Mouse (Mus musculus): Measurements from ENCODE around the gene Tmem95. TPM values are rescaled to one million over a fixed set of nuclear protein-coding genes. Genes with fewer than 3 reads are reported as not detected.
"Not testable (repeated sequence)": the region's sequence is repeated elsewhere in the genome, so short reads cannot be mapped to it uniquely, and the experiment has no call there.

Tmem95 gene
- polyA plus RNA-seq, 1 experiment from 2014 or later = not detected

- Histone ChIP-seq H3K36me3 (ENCODE audit: control insufficient read depth, insufficient read depth, low read length) (no peaks in the 10 kb centered on the region), H3K27ac (replicated peaks; ENCODE audit: low read depth, low read length) (no peak overlapping the region), H3K27me3 (replicated peaks; ENCODE audit: control insufficient read depth, insufficient read depth, low read length) (no peaks in the 10 kb centered on the region), H3K4me3 (ENCODE audit: low read depth, low read length) (no peak overlapping the region), H3K9ac (ENCODE audit: low read depth, low read length) (no peak overlapping the region), H3K9me3 (ENCODE audit: control insufficient read depth, low read length) (no peaks in the 10 kb centered on the region), H3K4me2 (ENCODE audit: low read depth, low read length) (no peak overlapping the region), H3K4me1 (ENCODE audit: control insufficient read depth, insufficient read depth, low read length) (no peaks in the 10 kb centered on the region)
- ATAC-seq (ENCODE audit: low read depth) (no peak), DNase-seq (ENCODE audit: low spot score) (no peak)
- whole genome bisulfite sequencing = 72% methylated on average over 9 of the region's 9 CpGs
Observed at GRCm38 (mm10) chr11:69867335-69867734, 10.5 kb downstream of the Tmem95 start.

DNA sequence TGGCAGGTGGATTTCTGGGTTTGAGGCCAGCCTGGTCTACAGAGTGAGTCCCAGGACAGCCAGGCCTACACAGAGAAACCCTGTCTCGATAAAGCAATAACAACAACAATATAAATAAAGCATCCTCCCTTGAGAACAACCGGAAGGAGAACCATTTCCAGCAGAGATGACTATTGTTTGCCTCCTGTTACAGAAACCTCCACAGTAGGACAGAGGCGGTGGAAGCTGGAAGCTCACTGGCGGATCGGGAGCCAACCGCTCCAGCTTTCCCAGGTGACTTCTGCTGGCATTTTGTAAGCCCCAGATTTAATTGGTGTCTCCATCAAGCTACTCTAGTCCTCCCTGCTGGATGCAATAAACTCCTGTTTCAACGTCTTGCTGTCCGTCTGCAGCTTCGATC, 12.3 kb downstream of the Tmem95 start:
- WGBS = 81% methylated on average over 9 of the region's 9 CpGs
- no peak overlapping the region for H3K4me3 ChIP-seq (ENCODE audit: low read depth, low read length)
- H3K36me3 ChIP-seq (ENCODE audit: control insufficient read depth, insufficient read depth, low read length) = no peaks in the 10 kb centered on the region
- H3K4me1 ChIP-seq (ENCODE audit: control insufficient read depth, insufficient read depth, low read length) = no peaks in the 10 kb centered on the region
- H3K9me3 ChIP-seq (ENCODE audit: control insufficient read depth, low read length) = no peaks in the 10 kb centered on the region
- no peak overlapping the region for H3K27ac ChIP-seq (replicated peaks; ENCODE audit: low read depth, low read length)
- ATAC-seq (ENCODE audit: low read depth) (no peak), DNase-seq (ENCODE audit: low spot score) (no peak)
- H3K4me2 ChIP-seq (ENCODE audit: low read depth, low read length) = no peak overlapping the region
- H3K27me3 ChIP-seq (replicated peaks; ENCODE audit: control insufficient read depth, insufficient read depth, low read length) = no peaks in the 10 kb centered on the region
- H3K9ac ChIP-seq (ENCODE audit: low read depth, low read length) = no peak overlapping the region

- H3K27ac ChIP-seq (replicated peaks; ENCODE audit: low read depth, low read length) = no peak overlapping the region
- H3K27me3 ChIP-seq (replicated peaks; ENCODE audit: control insufficient read depth, insufficient read depth, low read length) = peaks cover under 1% of the 10 kb centered on the region; the same call in 1 of the 2 replicates
- no peak overlapping the region for H3K4me3 ChIP-seq (ENCODE audit: low read depth, low read length)
- 48% methylated on average over 8 of the region's 8 CpGs for WGBS
- no peak overlapping the region for H3K9ac ChIP-seq (ENCODE audit: low read depth, low read length)
- no peaks in the 10 kb centered on the region for H3K36me3 ChIP-seq (ENCODE audit: control insufficient read depth, insufficient read depth, low read length)
- no peaks in the 10 kb centered on the region for H3K9me3 ChIP-seq (ENCODE audit: control insufficient read depth, low read length)
- no peak for DNase-seq (ENCODE audit: low spot score)
- no peak for ATAC-seq (ENCODE audit: low read depth)
- no peak overlapping the region for H3K4me2 ChIP-seq (ENCODE audit: low read depth, low read length)
- no peaks in the 10 kb centered on the region for H3K4me1 ChIP-seq (ENCODE audit: control insufficient read depth, insufficient read depth, low read length)
Observed at GRCm38 (mm10) chr11:69864138-69864860, 13.5 kb downstream of the Tmem95 start.

- H3K27ac ChIP-seq (replicated peaks; ENCODE audit: low read depth, low read length); H3K27me3 ChIP-seq (replicated peaks; ENCODE audit: control insufficient read depth, insufficient read depth, low read length); H3K4me2 ChIP-seq (ENCODE audit: low read depth, low read length); H3K9me3 ChIP-seq (ENCODE audit: control insufficient read depth, low read length); DNase-seq (ENCODE audit: low spot score); H3K4me3 ChIP-seq (ENCODE audit: low read depth, low read length); ATAC-seq (ENCODE audit: low read depth); H3K9ac ChIP-seq (ENCODE audit: low read depth, low read length); H3K36me3 ChIP-seq (ENCODE audit: control insufficient read depth, insufficient read depth, low read length); H3K4me1 ChIP-seq (ENCODE audit: control insufficient read depth, insufficient read depth, low read length): not testable (repeated sequence)
- 70% methylated on average over 3 of the region's 3 CpGs for WGBS
Observed at GRCm38 (mm10) chr11:69863729-69864128, 14.1 kb downstream of the Tmem95 start.

DNA sequence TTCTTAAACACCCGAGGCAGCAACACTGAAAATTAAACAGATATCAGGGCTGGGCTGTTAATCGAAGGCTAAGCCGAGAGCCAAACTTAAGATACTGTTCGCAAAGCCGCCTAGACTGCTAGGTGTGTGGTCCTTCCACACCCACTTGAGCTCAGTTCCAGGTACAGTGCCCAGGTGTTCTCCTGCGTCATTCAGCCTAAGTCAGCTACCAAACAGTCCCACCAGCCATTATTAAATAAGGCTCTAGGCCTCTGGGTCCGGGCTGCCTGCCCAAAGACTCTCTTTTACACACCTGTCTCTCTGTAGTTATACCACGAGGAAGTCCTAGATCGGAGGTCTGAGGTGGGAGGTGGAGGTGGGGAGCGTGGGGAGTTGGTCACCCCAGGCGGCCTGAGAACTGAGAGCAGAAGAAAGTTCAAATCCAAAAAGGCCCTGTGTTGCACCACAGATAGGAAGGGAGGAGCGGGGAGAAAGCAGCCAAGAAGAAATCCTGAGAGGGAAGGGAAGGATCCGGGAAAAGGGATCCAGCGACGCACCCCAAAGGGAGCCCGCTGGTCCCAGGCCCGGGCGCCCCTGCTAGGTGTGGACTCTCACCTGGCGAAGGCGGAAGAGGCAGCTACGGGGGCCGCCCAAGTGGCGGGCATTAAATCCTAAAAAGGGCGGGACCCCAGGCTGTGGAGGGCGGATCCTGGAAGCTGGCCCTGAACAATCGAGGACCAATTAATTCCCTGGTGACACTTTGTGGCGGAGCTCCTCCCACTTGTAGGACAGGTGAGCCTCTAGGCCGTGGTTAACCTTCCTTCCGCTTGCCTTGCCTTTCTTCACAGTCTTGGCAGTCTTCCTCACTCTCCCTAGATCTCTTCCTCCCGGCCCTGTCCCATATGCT, 19.5 kb downstream of the Tmem95 start, which contains the start of gene Tnk1:
Tnk1 (minus strand) TSS at position 618 of the 886 bp plus-strand sequence.
- WGBS = 22% methylated on average over 29 of the region's 30 CpGs
- H3K27ac ChIP-seq (replicated peaks; ENCODE audit: low read depth, low read length) = peak within 1 kb of the TSS; percentile 54
- ATAC-seq (ENCODE audit: low read depth) = peak; percentile 64; the same call in 1 of the 2 replicates
- H3K4me1 ChIP-seq (ENCODE audit: control insufficient read depth, insufficient read depth, low read length) = no peaks in the 10 kb centered on the region
- no peaks in the 10 kb centered on the region for H3K9me3 ChIP-seq (ENCODE audit: control insufficient read depth, low read length)
- peak within 1 kb of the TSS; percentile 28; the same call in 1 of the 2 replicates for H3K9ac ChIP-seq (ENCODE audit: low read depth, low read length)
- H3K36me3 ChIP-seq (ENCODE audit: control insufficient read depth, insufficient read depth, low read length) = no peaks in the 10 kb centered on the region
- DNase-seq (ENCODE audit: low spot score) = peak; percentile 74
- peak within 1 kb of the TSS; percentile 36 for H3K4me2 ChIP-seq (ENCODE audit: low read depth, low read length)
- H3K4me3 ChIP-seq (ENCODE audit: low read depth, low read length) = peak within 1 kb of the TSS; percentile 20
- peaks cover 12% of the 10 kb centered on the region for H3K27me3 ChIP-seq (replicated peaks; ENCODE audit: control insufficient read depth, insufficient read depth, low read length)

GRCm38 (mm10) chr11:69855347-69855746, 22.5 kb downstream of the Tmem95 start:
- Histone ChIP-seq H3K4me2 (ENCODE audit: low read depth, low read length) (no peak overlapping the region), H3K9ac (ENCODE audit: low read depth, low read length) (no peak overlapping the region), H3K9me3 (ENCODE audit: control insufficient read depth, low read length) (no peaks in the 10 kb centered on the region), H3K27ac (replicated peaks; ENCODE audit: low read depth, low read length) (no peak overlapping the region), H3K27me3 (replicated peaks; ENCODE audit: control insufficient read depth, insufficient read depth, low read length) (peaks cover 12% of the 10 kb centered on the region), H3K4me3 (ENCODE audit: low read depth, low read length) (no peak overlapping the region), H3K36me3 (ENCODE audit: control insufficient read depth, insufficient read depth, low read length) (peaks cover 24% of the 10 kb centered on the region), H3K4me1 (ENCODE audit: control insufficient read depth, insufficient read depth, low read length) (0 out of 2 replicates have a peak, but pooled peaks cover 5% of the 10 kb centered on the region)
- 21% methylated on average over 16 of the region's 16 CpGs for WGBS
- DNase-seq (ENCODE audit: low spot score) (no peak), ATAC-seq (ENCODE audit: low read depth) (no peak)

GRCm38 (mm10) chr11:69854680-69855079, 23.1 kb downstream of the Tmem95 start:
- no peak for ATAC-seq (ENCODE audit: low read depth)
- Histone ChIP-seq H3K4me3 (ENCODE audit: low read depth, low read length) (no peak overlapping the region), H3K27me3 (replicated peaks; ENCODE audit: control insufficient read depth, insufficient read depth, low read length) (peaks cover 12% of the 10 kb centered on the region), H3K9ac (ENCODE audit: low read depth, low read length) (no peak overlapping the region), H3K4me2 (ENCODE audit: low read depth, low read length) (no peak overlapping the region), H3K4me1 (ENCODE audit: control insufficient read depth, insufficient read depth, low read length) (0 out of 2 replicates have a peak, but pooled peaks cover 5% of the 10 kb centered on the region), H3K36me3 (ENCODE audit: control insufficient read depth, insufficient read depth, low read length) (peaks cover 31% of the 10 kb centered on the region), H3K27ac (replicated peaks; ENCODE audit: low read depth, low read length) (no peak overlapping the region), H3K9me3 (ENCODE audit: control insufficient read depth, low read length) (no peaks in the 10 kb centered on the region)
- no peak for DNase-seq (ENCODE audit: low spot score)
- WGBS = 81% methylated on average over 10 of the region's 10 CpGs

DNA sequence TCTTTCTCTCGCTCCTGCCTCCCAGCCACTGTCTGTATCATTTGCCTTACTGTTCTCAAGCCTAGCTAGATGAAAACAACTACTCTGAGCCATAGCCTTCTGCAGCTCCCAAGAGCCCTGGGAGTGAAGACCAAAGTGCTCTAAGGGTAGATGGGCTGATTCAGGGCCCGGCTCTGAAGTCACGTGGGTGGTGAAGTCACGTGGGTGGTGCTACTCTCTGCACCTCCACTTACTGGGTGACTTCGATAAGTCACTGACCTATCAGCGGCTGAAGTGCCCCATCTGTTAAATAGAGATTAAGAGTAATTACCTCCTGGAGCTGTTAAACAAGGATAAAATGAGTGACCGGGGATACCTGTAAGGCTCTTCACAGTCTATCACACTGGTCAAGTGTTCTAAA, 23.8 kb downstream of the Tmem95 start:
- Histone ChIP-seq H3K4me2 (ENCODE audit: low read depth, low read length) (no peak overlapping the region), H3K9me3 (ENCODE audit: control insufficient read depth, low read length) (no peaks in the 10 kb centered on the region), H3K4me1 (ENCODE audit: control insufficient read depth, insufficient read depth, low read length) (0 out of 2 replicates have a peak, but pooled peaks cover 5% of the 10 kb centered on the region), H3K4me3 (ENCODE audit: low read depth, low read length) (no peak overlapping the region), H3K27me3 (replicated peaks; ENCODE audit: control insufficient read depth, insufficient read depth, low read length) (peaks cover 9% of the 10 kb centered on the region), H3K9ac (ENCODE audit: low read depth, low read length) (no peak overlapping the region), H3K27ac (replicated peaks; ENCODE audit: low read depth, low read length) (no peak overlapping the region), H3K36me3 (ENCODE audit: control insufficient read depth, insufficient read depth, low read length) (peaks cover 38% of the 10 kb centered on the region)
- WGBS = 62% methylated on average over 7 of the region's 7 CpGs
- DNase-seq (ENCODE audit: low spot score) (no peak), ATAC-seq (ENCODE audit: low read depth) (no peak)

Data from embryonic facial prominence, embryonic 14.5 days (tissue).